Mouse (Mus musculus): ENCODE data around the gene Snx27. TPM values are rescaled to one million over a fixed set of nuclear protein-coding genes. Genes with fewer than 3 reads are reported as not detected.

The Snx27 gene
- 27.5 to 36.4 TPM (median 30.2 TPM) in 4 replicates for total RNA-seq (2023; ENCODE audit: inconsistent age)

DNA sequence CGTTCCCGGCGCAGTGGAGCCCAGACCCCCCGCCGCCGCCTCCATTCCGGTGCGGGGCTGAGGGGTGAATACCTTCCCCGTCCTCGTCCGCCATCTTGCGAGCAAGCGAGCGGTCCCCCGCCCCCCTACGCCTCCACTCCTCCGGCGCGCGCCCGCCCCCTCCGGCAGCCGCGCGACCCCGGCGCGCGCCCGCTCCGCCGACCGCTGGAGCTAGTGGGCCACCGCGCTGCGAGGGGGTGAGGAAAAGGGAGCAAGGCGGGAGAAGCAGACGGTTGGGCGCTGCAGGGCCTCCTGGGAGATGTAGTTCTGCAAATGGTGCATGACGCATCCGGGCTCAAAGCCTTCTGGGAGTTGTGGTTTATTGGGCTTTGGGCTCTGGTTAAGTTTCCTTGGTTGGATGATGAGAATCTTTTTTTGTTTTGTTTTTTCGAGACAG, at the start of gene Snx27:
Gene Snx27 (minus strand): TSS at position 261 of the 436 bp plus-strand sequence.

DNA sequence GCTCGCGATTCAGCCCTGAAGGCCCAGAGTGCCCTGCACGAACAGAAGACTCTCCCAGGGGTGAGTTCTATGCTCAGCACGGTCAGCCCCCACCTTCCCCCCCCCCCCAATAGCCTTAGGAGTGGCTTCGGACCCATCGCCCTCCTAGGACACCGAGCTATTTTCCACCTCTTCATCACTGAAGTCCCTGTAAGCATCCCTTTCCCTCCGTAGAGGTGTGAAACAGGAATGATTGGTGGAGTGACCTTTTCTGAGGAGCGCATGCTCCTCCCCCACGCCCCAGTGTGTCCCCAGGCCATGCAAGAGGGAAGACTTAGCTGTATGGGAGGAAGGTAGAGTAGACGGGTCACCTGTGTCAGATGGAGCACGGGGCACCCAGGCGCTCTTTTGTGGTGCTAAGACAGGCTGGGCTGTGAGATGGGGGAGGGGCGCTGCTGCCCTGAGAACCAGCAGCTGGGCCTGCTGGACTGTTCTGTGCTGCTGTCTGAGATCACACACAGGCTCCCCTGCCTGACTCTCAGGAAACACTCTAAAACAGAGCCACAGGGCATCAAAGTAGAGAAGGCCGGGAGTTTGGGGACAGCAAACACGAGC, 102.1 kb downstream of the Snx27 start, which contains the start of gene Riiad1:
Gene Riiad1 (minus strand): TSS at position 51 of the 594 bp plus-strand sequence.

DNA sequence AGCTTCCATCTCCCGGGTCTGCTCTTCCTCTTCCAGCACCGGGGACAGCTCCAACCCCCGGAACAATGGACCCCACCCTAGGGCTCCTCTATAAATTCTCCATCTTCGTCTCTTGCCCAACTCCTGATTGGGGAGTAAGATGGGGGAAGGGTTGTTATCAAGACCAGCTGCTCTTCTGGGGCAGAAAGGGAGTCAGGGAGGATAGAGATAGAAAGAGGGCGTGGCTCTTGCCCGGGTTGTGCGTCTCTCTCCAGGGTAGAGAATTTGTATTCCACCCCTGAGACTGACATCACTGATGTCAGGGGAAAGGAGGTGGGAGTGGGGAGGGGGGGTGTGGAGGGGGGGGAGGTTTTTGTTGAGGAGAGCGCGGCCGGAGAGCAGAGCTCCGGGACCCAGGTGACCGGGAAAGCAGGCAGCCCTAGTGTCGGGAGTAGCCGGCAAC, 104.5 kb downstream of the Snx27 start, which contains the start of gene Celf3:
Gene Celf3 (plus strand): TSS at position 315 of the 442 bp plus-strand sequence.

Other genes starting within 250 kb of the Snx27 start
- not detected in 4 replicates for gene Them5, start 240.6 kb downstream of the Snx27 start, total RNA-seq (2023; ENCODE audit: inconsistent age)
- gene C2cd4d, start 220.3 kb downstream of the Snx27 start, total RNA-seq (2023; ENCODE audit: inconsistent age): not detected in 4 replicates
- gene Rorc, start 209.9 kb downstream of the Snx27 start, total RNA-seq (2023; ENCODE audit: inconsistent age): not detected in 4 replicates
- not detected in 4 replicates for gene Lingo4, start 184.2 kb downstream of the Snx27 start, total RNA-seq (2023; ENCODE audit: inconsistent age)
- gene Tdrkh, start 169.4 kb downstream of the Snx27 start, total RNA-seq (2023; ENCODE audit: inconsistent age): 1.0 to 2.6 TPM (median 1.6 TPM) in 4 replicates
- gene Mrpl9, start 139.4 kb downstream of the Snx27 start, total RNA-seq (2023; ENCODE audit: inconsistent age): 23.6 to 37.1 TPM (median 34.1 TPM) in 4 replicates
- gene Oaz3, start 138.8 kb downstream of the Snx27 start, total RNA-seq (2023; ENCODE audit: inconsistent age): not detected in 4 replicates
- not detected in 4 replicates for gene Celf3, start 104.4 kb downstream of the Snx27 start, total RNA-seq (2023; ENCODE audit: inconsistent age)
- gene Riiad1, start 102.4 kb downstream of the Snx27 start, total RNA-seq (2023; ENCODE audit: inconsistent age): not detected in 4 replicates
- gene Gm10972, start 60.4 kb upstream of the Snx27 start, total RNA-seq (2023; ENCODE audit: inconsistent age): not detected in 4 replicates
- 2.0 to 4.0 TPM (median 3.0 TPM) in 4 replicates for gene Tuft1, start 76.2 kb upstream of the Snx27 start, total RNA-seq (2023; ENCODE audit: inconsistent age)
- gene Selenbp2, start 110.8 kb upstream of the Snx27 start, total RNA-seq (2023; ENCODE audit: inconsistent age): 1.3 TPM in 1 of 4 replicates, not detected in the others
- gene Cgn, start 203.8 kb upstream of the Snx27 start, total RNA-seq (2023; ENCODE audit: inconsistent age): 5.8 to 7.8 TPM (median 6.8 TPM) in 4 replicates

Measured in B cell, adult (primary cell).